Mouse (Mus musculus) limb, embryonic 13.5 days (tissue): ENCODE measurements around the gene Gm5072. TPM values are rescaled to one million over a fixed set of nuclear protein-coding genes. Genes with fewer than 3 reads are reported as not detected.
"Not testable (repeated sequence)": the region's sequence is repeated elsewhere in the genome, so short reads cannot be mapped to it uniquely, and the experiment has no call there.

Source experiments
- ATAC-seq: fragments of 200-750 bp; cut with Nextera tagmentation; 2 replicates; pipeline ENCODE4 v1.8.0; 2017; ENCODE audit warnings: low read depth, moderate number of reproducible peaks, moderate TSS enrichment; ENCODE audit not compliant: low FRiP score
- H3K27ac ChIP-seq: fragments of 300-500 bp; sonication (generic); 2 replicates; pipeline ENCODE4 v1.5.1; 2015; ENCODE audit warnings: inconsistent platforms, mild to moderate bottlenecking, moderate library complexity
- H3K27me3 ChIP-seq: fragments of 300-500 bp; sonication (generic); 2 replicates; pipeline ENCODE4 v1.6.1; 2015; ENCODE audit warnings: mild to moderate bottlenecking, inconsistent platforms
- H3K36me3 ChIP-seq: fragments of 300-500 bp; sonication (generic); 2 replicates; pipeline ENCODE4 v1.6.1; 2015; ENCODE audit warnings: inconsistent platforms, mild to moderate bottlenecking, moderate library complexity
- H3K4me1 ChIP-seq: fragments of 300-500 bp; sonication (generic); 2 replicates; pipeline ENCODE4 v1.6.1; 2015; ENCODE audit warnings: inconsistent platforms
- H3K4me2 ChIP-seq: fragments of 300-500 bp; sonication (generic); replicated peaks from 2 replicates; pipeline ENCODE4 v1.6.1; 2015; ENCODE audit warnings: inconsistent platforms, mild to moderate bottlenecking, moderate library complexity
- H3K4me3 ChIP-seq: fragments of 300-500 bp; sonication (generic); 2 replicates; pipeline ENCODE4 v1.5.1; 2015; ENCODE audit warnings: moderate library complexity, mild to moderate bottlenecking, inconsistent platforms
- H3K9ac ChIP-seq: fragments of 300-500 bp; sonication (generic); 2 replicates; pipeline ENCODE4 v1.6.1; 2015; ENCODE audit warnings: mild to moderate bottlenecking, inconsistent platforms
- H3K9me3 ChIP-seq: fragments of 300-500 bp; sonication (generic); 2 replicates; pipeline ENCODE4 v1.6.1; 2016; ENCODE audit warnings: inconsistent platforms
- WGBS: fragments of 180-500 bp; shearing (Covaris S2); methylation state at CpG from one replicate; pipeline ENCODE4 v1.1.7; 2015; 5-methylcytosine and 5-hydroxymethylcytosine counted together
- polyA plus RNA-seq: library from polyadenylated mRNA; unstranded; fragments of >200 nt; fragmentation: Nextera tagmentation; extraction: Ambion mirVana; gene quantifications from 2 replicates; pipeline ENCODE4 v1.2.1, GENCODE M21; 2015

The Gm5072 gene
- not detected in 2 replicates for polyA plus RNA-seq

DNA sequence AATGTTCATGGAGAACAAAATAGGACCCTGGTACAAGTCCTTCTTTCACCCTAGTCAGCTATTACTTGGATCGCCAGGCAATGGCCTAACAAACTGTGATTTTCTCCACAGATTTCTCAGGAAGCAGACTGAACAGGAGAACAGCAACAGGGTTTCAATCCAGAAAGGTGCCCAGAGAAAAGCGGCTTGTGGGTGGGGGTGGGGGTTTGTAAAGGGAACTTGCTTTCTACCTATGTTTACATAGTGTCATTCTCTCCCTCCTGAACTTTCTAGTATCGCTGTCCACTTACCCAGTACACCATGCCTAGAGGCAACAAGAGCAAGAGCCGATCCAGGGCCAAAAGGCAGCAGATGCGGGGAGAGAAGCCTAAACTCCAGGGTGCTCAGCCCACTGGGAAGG is at the start of gene Gm5072:
Gene Gm5072, plus strand, starts transcription at position 301 of the 400 bp plus-strand sequence.
- ATAC-seq, H3K9ac ChIP-seq: not testable (repeated sequence)
- WGBS: no CpG with 5 or more reads among the region's 5 CpGs

More for the DNA sequence above, at the start of gene Gm5072:
- H3K4me1 ChIP-seq, H3K27ac ChIP-seq, H3K36me3 ChIP-seq, H3K4me3 ChIP-seq, H3K9me3 ChIP-seq, H3K4me2 ChIP-seq, H3K27me3 ChIP-seq: not testable (repeated sequence)

Other genes starting within 250 kb of the Gm5072 start
- not detected in 2 replicates for gene Mageb2, start 60.8 kb upstream of the Gm5072 start, polyA plus RNA-seq
- gene Gm8914, start 87.6 kb downstream of the Gm5072 start, polyA plus RNA-seq: not detected in 2 replicates
- not detected in 2 replicates for gene 1700084M14Rik, start 183.4 kb downstream of the Gm5072 start, polyA plus RNA-seq
- not detected in 2 replicates for gene Gm14781, start 239.7 kb downstream of the Gm5072 start, polyA plus RNA-seq